Comparison of ENCODE assay signal across 16 mouse cellular contexts in genomic region chr17:85768341-85768740, GRCm38 (mm10).
"Had no signal": no experiment of that assay in that cellular context is flagged by ENCODE, and none has a peak within 500 bp of the region (broad histone marks: within the 10 kb centered on the region; RNA-seq: fewer than 3 reads in every experiment).

No protein-coding gene starts in this region.

- H3K27ac ChIP-seq: neural tube, embryonic 13.5 days; neural tube, embryonic 15.5 days; stomach, embryonic 15.5 days; stomach, postnatal 0 days had no signal

- H3K27me3 ChIP-seq: neural tube, embryonic 13.5 days; neural tube, embryonic 15.5 days; stomach, embryonic 15.5 days had no signal

- DNase-seq: retina, postnatal 1 day; right cerebral cortex, adult 18-20 months; right cerebral cortex, postnatal 14 days; right cerebral cortex, postnatal 25 days; right cerebral cortex, postnatal 4 days; spleen, adult 18-20 months; thymus, adult 18-20 months; thymus, adult 2 months; thymus, postnatal 14 days; thymus, postnatal 25 days; thymus, postnatal 36 days; thymus, postnatal 4 days had no signal

- H3K9me3 ChIP-seq: neural tube, embryonic 13.5 days; neural tube, embryonic 15.5 days; stomach, embryonic 15.5 days had no signal

- H3K4me3 ChIP-seq: neural tube, embryonic 13.5 days; neural tube, embryonic 15.5 days; stomach, embryonic 15.5 days had no signal

- H3K4me1 ChIP-seq: neural tube, embryonic 13.5 days; neural tube, embryonic 15.5 days; stomach, embryonic 15.5 days had no signal

- H3K9ac ChIP-seq: neural tube, embryonic 13.5 days; neural tube, embryonic 15.5 days; stomach, embryonic 15.5 days had no signal

- H3K4me2 ChIP-seq: neural tube, embryonic 13.5 days; neural tube, embryonic 15.5 days; stomach, embryonic 15.5 days had no signal

- H3K36me3 ChIP-seq: neural tube, embryonic 13.5 days; neural tube, embryonic 15.5 days; stomach, embryonic 15.5 days had no signal
